Mouse (Mus musculus) WW6 (cell line): ENCODE results near the gene Gdf9.

Experiments used
- DNase-seq: peaks from one replicate; pipeline ENCODE4 v3.0.0-alpha.2; 2013; ENCODE audit warnings: low read depth, low spot score

Gdf9 gene

GRCm38 (mm10) chr11:53477833-53478232 lies 47.0 kb downstream of the Gdf9 start:
- no peak for DNase-seq

- DNase-seq, result no peak
Measured at GRCm38 (mm10) chr11:53478383-53479170, 47.8 kb downstream of the Gdf9 start.

GRCm38 (mm10) chr11:53479171-53479782 lies 48.5 kb downstream of the Gdf9 start:
- no peak for DNase-seq

GRCm38 (mm10) chr11:53479783-53480301 lies 49.0 kb downstream of the Gdf9 start, which contains the start of the genes Gm9945 and Sowaha:
Gm9945 (plus strand) TSS chr11:53480166.
Sowaha (minus strand) TSS chr11:53480274.
- no peak for DNase-seq

GRCm38 (mm10) chr11:53481088-53481730 lies 50.4 kb downstream of the Gdf9 start:
- DNase-seq, result no peak

- DNase-seq, result no peak
Measured at GRCm38 (mm10) chr11:53483159-53483891, 52.5 kb downstream of the Gdf9 start.

- no peak for DNase-seq
Measured at GRCm38 (mm10) chr11:53485719-53486118, 54.9 kb downstream of the Gdf9 start.

GRCm38 (mm10) chr11:53486351-53486750 lies 55.5 kb downstream of the Gdf9 start:
- no peak for DNase-seq

- no peak for DNase-seq
Measured at GRCm38 (mm10) chr11:53486822-53487594, 56.2 kb downstream of the Gdf9 start.
